Mouse (Mus musculus): ENCODE results near the gene Olfml3.

Gene Olfml3

DNA sequence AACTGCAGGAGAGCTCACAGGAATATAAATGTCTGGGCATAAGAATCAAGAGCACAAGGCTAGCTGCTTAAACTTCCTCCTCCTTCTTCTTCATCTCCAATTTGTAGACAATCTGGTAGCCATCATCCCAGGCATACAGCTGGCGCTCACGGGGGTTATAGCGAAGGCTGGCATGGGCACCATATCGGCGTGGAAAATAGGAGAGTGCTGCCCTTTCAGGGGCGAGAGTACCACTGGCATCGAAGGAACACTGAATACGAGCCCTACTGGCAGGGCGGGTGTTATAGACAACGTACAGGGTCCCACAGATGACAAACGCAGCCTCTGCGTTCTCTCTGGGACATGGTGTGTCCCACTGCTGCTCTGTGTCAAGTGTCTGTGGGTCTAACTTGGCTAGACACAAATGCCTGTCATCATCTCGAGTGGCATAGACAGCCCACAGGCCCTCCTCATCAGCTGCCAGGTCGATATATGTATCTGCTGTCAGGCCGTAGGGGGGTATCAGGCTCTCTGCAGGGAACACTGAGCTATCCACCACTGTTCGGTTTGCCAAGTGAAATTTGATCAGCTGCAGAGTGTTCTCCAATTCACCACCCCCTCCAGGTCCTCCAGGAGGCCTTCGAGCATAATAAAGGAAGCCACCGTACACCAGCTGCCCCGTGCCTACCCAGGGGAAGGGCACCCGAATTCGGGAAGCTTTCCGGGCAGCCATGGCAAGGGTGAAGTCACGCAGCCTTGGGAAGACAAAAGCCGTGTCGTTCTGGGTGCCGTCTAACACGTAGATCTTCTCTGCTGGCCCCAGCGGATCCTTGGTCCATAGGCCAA is 1.8 kb downstream of the Olfml3 start:
- Histone ChIP-seq H3K9me3 (ENCODE audit: low read length) (no peaks in the 10 kb centered on the region), H3K27me3 (ENCODE audit: insufficient read depth, low read length) (peaks cover 30% of the 10 kb centered on the region), H3K36me3 (ENCODE audit: insufficient read depth, low read length) (no peaks in the 10 kb centered on the region), H3K4me1 (replicated peaks; ENCODE audit: low read depth, low read length) (peaks cover 64% of the 10 kb centered on the region), H3K4me3 (replicated peaks; ENCODE audit: low read length) (no peak overlapping the region)
- TF ChIP-seq NANOG (IDR thresholded peaks at IDR 0.05; ENCODE audit: borderline replicate concordance, low read length) (no peak), POU5F1 (IDR thresholded peaks at IDR 0.05; ENCODE audit: borderline replicate concordance, low read length) (no peak), CTCF (conservative IDR thresholded peaks at IDR 0.05; ENCODE audit: low read length) (no peak)

DNA sequence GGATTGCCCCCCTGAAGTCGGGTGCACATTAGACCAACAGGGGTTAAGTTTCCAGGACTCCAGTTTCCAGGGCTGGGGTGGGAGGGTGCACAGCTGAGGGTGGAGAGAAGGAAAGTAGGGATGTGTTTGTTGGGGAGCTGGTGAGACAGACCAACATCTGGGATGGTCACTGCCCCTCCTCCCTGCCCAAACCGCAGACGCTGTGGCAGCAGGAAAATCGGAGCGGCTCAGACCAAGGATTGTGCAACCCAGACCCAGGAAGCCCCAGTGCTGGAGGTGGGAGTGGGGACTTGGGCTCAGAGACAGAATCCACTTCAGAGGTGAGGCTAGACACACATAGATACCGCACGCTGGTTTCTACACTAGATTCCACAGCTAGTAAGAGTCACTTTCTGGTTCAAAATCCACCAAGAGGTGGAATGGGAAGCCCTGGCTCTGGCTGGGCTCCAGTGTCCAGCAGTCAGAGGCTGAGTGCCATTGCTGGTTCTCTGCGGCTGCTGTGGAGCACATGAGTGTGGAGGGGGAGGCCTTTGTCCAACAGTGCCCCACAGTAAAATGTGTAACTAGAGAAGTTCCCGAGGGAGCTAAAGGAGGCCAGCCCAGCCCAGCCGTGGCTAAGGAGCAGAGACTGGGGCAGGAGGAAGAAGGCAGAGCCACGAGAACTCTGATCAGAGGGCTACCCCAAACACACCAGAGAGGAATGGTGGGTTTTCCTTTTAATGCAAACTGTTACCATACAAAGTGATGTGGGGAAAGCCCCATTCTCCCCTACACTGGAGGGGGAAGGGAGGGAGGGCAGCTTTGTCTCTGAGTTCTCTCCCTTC is 2.9 kb downstream of the Olfml3 start:
- TF ChIP-seq POU5F1 (IDR thresholded peaks at IDR 0.05; ENCODE audit: borderline replicate concordance, low read length) (no peak), NANOG (IDR thresholded peaks at IDR 0.05; ENCODE audit: borderline replicate concordance, low read length) (no peak), CTCF (conservative IDR thresholded peaks at IDR 0.05; ENCODE audit: low read length) (no peak)
- peak overlapping the region; percentile 45; the same call in 1 of the 2 replicates for H3K4me3 ChIP-seq (replicated peaks; ENCODE audit: low read length)

DNA sequence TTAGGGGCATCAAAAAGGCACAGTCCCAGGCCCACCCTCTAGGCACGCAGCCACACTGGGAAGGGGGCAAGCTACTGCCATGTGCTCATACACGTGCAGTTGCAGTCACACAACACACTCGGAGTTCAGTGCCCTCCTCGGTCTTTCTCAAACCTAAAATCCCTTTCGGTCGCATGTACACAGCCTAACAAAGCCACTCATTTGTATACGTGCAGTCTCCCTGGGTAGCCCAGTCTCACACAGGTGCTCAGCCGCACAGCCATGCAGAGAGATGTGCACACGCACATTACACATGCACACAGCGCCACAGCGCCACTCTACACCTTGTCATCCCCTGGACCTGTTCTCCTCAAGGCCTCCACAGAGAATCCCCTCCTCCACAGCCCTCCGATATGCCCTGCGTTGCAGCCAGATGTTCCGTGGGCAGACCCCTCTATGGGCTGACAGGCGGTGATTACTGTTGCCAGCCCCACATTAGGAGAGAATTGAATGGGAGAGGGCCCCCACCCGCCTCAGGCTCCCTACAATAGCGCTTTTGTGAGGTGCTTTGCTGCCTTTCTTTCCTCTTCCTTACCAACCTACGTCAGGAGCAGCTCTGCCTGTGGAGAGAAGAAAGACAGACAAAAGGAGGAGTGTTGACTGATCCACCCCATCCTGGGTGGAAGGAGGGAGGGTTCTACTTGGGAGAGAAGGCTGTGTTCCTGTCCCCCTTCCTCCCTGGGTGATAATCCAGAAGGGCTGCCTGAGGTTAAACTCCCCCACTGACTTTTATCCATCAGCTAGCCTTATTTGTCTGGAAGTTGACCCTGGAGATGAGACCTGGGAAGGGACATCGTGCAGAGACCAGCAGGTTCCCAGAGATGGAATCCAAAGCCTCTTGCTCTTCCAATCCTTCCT is 3.8 kb downstream of the Olfml3 start:
- H3K4me1 ChIP-seq (replicated peaks; ENCODE audit: low read depth, low read length) = peaks cover 59% of the 10 kb centered on the region
- no peaks in the 10 kb centered on the region for H3K9me3 ChIP-seq (ENCODE audit: low read length)
- peaks cover 30% of the 10 kb centered on the region for H3K27me3 ChIP-seq (ENCODE audit: insufficient read depth, low read length)
- peak overlapping the region; percentile 45; the same call in 1 of the 2 replicates for H3K4me3 ChIP-seq (replicated peaks; ENCODE audit: low read length)
- H3K36me3 ChIP-seq (ENCODE audit: insufficient read depth, low read length) = no peaks in the 10 kb centered on the region
- TF ChIP-seq NANOG (IDR thresholded peaks at IDR 0.05; ENCODE audit: borderline replicate concordance, low read length) (no peak), CTCF (conservative IDR thresholded peaks at IDR 0.05; ENCODE audit: low read length) (no peak), POU5F1 (IDR thresholded peaks at IDR 0.05; ENCODE audit: borderline replicate concordance, low read length) (no peak)

More for the DNA sequence above, 2.9 kb downstream of the Olfml3 start:
- H3K36me3 ChIP-seq (ENCODE audit: insufficient read depth, low read length) = no peaks in the 10 kb centered on the region
- peaks cover 30% of the 10 kb centered on the region for H3K27me3 ChIP-seq (ENCODE audit: insufficient read depth, low read length)
- H3K4me1 ChIP-seq (replicated peaks; ENCODE audit: low read depth, low read length) = peaks cover 59% of the 10 kb centered on the region
- H3K9me3 ChIP-seq (ENCODE audit: low read length) = no peaks in the 10 kb centered on the region

DNA sequence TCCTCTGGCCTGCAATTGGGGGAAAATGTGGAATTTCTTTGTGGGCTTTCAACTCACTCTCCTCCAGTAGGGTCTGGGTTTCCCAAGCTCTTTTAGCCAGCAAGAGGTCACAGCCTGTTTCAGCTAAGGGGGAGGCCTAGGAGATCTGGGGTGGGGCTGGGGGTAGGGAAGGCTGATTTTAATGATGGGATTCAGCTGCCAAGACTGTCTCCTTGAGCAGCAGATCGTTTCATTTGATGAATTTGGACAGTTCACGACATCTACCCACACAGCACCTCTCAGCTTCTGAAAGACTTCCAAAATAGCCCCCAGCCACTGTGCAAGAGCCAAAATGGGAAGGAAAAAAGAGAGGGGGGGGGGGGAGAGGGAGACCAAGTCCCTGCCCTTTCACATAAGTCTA is 4.6 kb downstream of the Olfml3 start:
- Histone ChIP-seq H3K4me3 (replicated peaks; ENCODE audit: low read length) (no peak overlapping the region), H3K9me3 (ENCODE audit: low read length) (no peaks in the 10 kb centered on the region), H3K36me3 (ENCODE audit: insufficient read depth, low read length) (no peaks in the 10 kb centered on the region), H3K27me3 (ENCODE audit: insufficient read depth, low read length) (peaks cover 30% of the 10 kb centered on the region), H3K4me1 (replicated peaks; ENCODE audit: low read depth, low read length) (peaks cover 56% of the 10 kb centered on the region)
- TF ChIP-seq NANOG (IDR thresholded peaks at IDR 0.05; ENCODE audit: borderline replicate concordance, low read length) = no peak
- TF ChIP-seq CTCF (conservative IDR thresholded peaks at IDR 0.05; ENCODE audit: low read length) = no peak
- no peak for TF ChIP-seq POU5F1 (IDR thresholded peaks at IDR 0.05; ENCODE audit: borderline replicate concordance, low read length)

DNA sequence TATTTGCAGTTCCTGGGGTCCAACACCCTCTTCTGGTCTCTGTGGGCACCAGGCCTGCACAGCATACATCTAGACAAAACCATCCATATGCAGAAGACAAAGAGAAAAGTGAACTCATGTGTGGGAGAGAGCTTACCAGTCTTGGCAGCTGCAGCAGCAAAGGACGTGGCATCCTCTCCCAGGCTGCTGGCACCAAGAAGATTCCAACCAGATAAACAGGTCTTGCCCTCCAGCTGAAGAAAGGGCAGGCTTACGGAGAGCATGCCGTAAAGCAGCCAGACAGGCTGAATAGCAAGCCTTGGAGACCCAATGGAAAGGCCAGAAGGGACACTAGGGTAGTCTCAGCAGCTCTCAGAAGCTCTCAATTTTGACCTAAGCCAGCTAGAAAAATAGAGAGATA is 5.7 kb downstream of the Olfml3 start:
- Histone ChIP-seq H3K4me3 (replicated peaks; ENCODE audit: low read length) (no peak overlapping the region), H3K27me3 (ENCODE audit: insufficient read depth, low read length) (peaks cover 30% of the 10 kb centered on the region), H3K36me3 (ENCODE audit: insufficient read depth, low read length) (no peaks in the 10 kb centered on the region), H3K4me1 (replicated peaks; ENCODE audit: low read depth, low read length) (peaks cover 46% of the 10 kb centered on the region), H3K9me3 (ENCODE audit: low read length) (no peaks in the 10 kb centered on the region)
- TF ChIP-seq NANOG (IDR thresholded peaks at IDR 0.05; ENCODE audit: borderline replicate concordance, low read length) = no peak
- TF ChIP-seq POU5F1 (IDR thresholded peaks at IDR 0.05; ENCODE audit: borderline replicate concordance, low read length) = no peak
- TF ChIP-seq CTCF (conservative IDR thresholded peaks at IDR 0.05; ENCODE audit: low read length) = no peak

DNA sequence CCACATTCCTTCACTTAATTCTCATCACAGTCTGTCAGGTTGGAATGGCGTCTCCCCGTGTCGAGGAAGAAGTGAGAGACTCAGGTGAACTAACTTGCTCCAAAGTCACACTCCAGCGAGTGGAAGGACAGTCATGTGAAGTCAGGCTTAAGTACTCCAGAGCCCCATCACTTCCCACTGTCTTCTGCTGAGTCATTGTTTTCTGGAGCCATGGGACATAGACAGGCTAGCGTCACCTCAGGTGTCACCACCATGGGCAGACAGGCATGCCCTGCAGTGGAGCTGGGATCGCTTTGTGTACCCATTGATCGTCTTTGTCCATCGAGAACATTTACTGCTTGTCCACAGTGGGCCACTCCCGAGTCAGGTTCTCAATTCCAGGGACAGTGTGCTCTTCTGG is 8.0 kb downstream of the Olfml3 start:
- no peaks in the 10 kb centered on the region for H3K36me3 ChIP-seq (ENCODE audit: insufficient read depth, low read length)
- peaks cover 23% of the 10 kb centered on the region for H3K4me1 ChIP-seq (replicated peaks; ENCODE audit: low read depth, low read length)
- no peak for TF ChIP-seq POU5F1 (IDR thresholded peaks at IDR 0.05; ENCODE audit: borderline replicate concordance, low read length)
- no peak for TF ChIP-seq NANOG (IDR thresholded peaks at IDR 0.05; ENCODE audit: borderline replicate concordance, low read length)
- TF ChIP-seq CTCF (conservative IDR thresholded peaks at IDR 0.05; ENCODE audit: low read length) = no peak
- H3K4me3 ChIP-seq (replicated peaks; ENCODE audit: low read length) = no peak overlapping the region
- no peaks in the 10 kb centered on the region for H3K9me3 ChIP-seq (ENCODE audit: low read length)
- H3K27me3 ChIP-seq (ENCODE audit: insufficient read depth, low read length) = peaks cover 23% of the 10 kb centered on the region

DNA sequence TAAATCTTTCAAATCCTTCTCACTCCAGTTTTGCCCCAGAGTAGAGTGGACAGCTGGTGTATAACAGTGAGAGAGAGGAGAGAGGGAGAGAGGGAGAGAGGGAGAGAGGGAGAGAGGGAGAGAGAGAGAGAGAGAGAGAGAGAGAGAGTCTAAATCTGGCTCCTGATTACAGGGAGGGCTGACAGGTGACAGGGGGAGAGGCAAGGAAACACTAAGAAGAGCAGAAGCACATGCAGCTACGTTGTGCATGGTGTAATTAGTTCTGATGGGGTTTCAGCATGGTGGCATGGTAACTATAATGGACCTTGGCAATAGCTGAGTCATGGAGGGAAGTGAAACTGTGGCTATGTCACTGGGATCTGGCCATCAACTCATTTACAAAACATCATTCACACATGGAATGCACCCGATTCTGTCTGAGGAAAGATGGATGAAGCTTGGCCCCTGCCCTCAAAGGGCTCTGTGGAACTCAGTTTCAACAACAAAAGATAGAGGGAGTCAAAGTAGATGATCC is 9.9 kb downstream of the Olfml3 start:
- no peaks in the 10 kb centered on the region for H3K36me3 ChIP-seq (ENCODE audit: insufficient read depth, low read length)
- no peak overlapping the region for H3K4me3 ChIP-seq (replicated peaks; ENCODE audit: low read length)
- peaks cover 6% of the 10 kb centered on the region for H3K27me3 ChIP-seq (ENCODE audit: insufficient read depth, low read length)
- H3K9me3 ChIP-seq (ENCODE audit: low read length) = no peaks in the 10 kb centered on the region
- peaks cover 3% of the 10 kb centered on the region for H3K4me1 ChIP-seq (replicated peaks; ENCODE audit: low read depth, low read length)
- TF ChIP-seq POU5F1 (IDR thresholded peaks at IDR 0.05; ENCODE audit: borderline replicate concordance, low read length) (no peak), NANOG (IDR thresholded peaks at IDR 0.05; ENCODE audit: borderline replicate concordance, low read length) (no peak), CTCF (conservative IDR thresholded peaks at IDR 0.05; ENCODE audit: low read length) (no peak)

Data from E14TG2a.4 (cell line).